Mouse (Mus musculus): ENCODE measurements at regions not wholly inside any gene's neighbourhood (a gene's known extent, or its start where the extent isn't known, plus 50 kb on each side); places are given as distances from the start of the nearest gene placed in this dataset.

- no peak overlapping the region for H3K9ac ChIP-seq (ENCODE audit: low read depth, poor library complexity, severe bottlenecking)
- H3K9me3 ChIP-seq (replicated peaks; ENCODE audit: control insufficient read depth, insufficient read depth, low read length, poor library complexity, severe bottlenecking), result peaks cover 14% of the 10 kb centered on the region
- no peak for TF ChIP-seq POLR2A (IDR thresholded peaks at IDR 0.05; ENCODE audit: insufficient read depth, low read length)
- TF ChIP-seq CTCF (IDR thresholded peaks at IDR 0.05; ENCODE audit: low read depth, low read length), result no peak
- no peak for TF ChIP-seq EP300 (IDR thresholded peaks at IDR 0.05; ENCODE audit: insufficient read depth, low read depth, low read length)
- H3K27ac ChIP-seq (ENCODE audit: insufficient read depth, low read length), result no peak overlapping the region
- no peaks in the 10 kb centered on the region for H3K4me1 ChIP-seq (ENCODE audit: control insufficient read depth, insufficient read depth, low read length)
- H3K4me3 ChIP-seq (ENCODE audit: low read depth, low read length), result no peak overlapping the region
- no peaks in the 10 kb centered on the region; the same call in 1 of the 2 replicates for H3K27me3 ChIP-seq (ENCODE audit: control insufficient read depth, insufficient read depth, low read length, poor library complexity, severe bottlenecking)
- H3K36me3 ChIP-seq (ENCODE audit: control insufficient read depth, insufficient read depth, low read length, poor library complexity, severe bottlenecking), result no peaks in the 10 kb centered on the region
Measured at GRCm38 (mm10) chr4:34498325-34498724, 52.4 kb upstream of the Akirin2 start.

GRCm38 (mm10) chr4:34498781-34499180 is 52.0 kb upstream of the Akirin2 start:
- no peaks in the 10 kb centered on the region for H3K4me1 ChIP-seq (ENCODE audit: control insufficient read depth, insufficient read depth, low read length)
- TF ChIP-seq EP300 (IDR thresholded peaks at IDR 0.05; ENCODE audit: insufficient read depth, low read depth, low read length) (no peak), CTCF (IDR thresholded peaks at IDR 0.05; ENCODE audit: low read depth, low read length) (no peak), POLR2A (IDR thresholded peaks at IDR 0.05; ENCODE audit: insufficient read depth, low read length) (no peak)
- H3K9ac ChIP-seq (ENCODE audit: low read depth, poor library complexity, severe bottlenecking), result no peak overlapping the region
- H3K9me3 ChIP-seq (replicated peaks; ENCODE audit: control insufficient read depth, insufficient read depth, low read length, poor library complexity, severe bottlenecking), result peaks cover 14% of the 10 kb centered on the region
- no peaks in the 10 kb centered on the region for H3K36me3 ChIP-seq (ENCODE audit: control insufficient read depth, insufficient read depth, low read length, poor library complexity, severe bottlenecking)
- H3K27me3 ChIP-seq (ENCODE audit: control insufficient read depth, insufficient read depth, low read length, poor library complexity, severe bottlenecking), result no peaks in the 10 kb centered on the region; the same call in 1 of the 2 replicates
- no peak overlapping the region for H3K4me3 ChIP-seq (ENCODE audit: low read depth, low read length)
- H3K27ac ChIP-seq (ENCODE audit: insufficient read depth, low read length), result no peak overlapping the region

DNA sequence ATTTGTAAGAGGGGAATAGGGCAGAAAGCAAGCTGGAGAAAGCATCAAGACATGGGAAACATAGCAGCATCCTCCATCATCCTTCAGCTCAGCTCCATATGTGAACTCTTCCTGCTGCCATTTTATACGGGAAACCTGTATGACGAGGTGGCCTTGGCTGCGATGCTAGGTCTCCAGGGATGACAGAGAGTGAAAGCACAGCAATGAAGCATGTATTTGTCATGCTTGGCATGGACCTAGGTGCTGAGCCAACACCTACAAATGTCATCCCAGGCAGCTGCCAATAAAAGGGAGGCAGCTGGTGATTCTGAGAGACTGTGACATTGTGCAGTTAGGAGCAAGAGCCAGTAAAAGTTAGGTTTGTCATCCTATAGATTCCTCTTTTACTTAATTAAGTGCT is 51.0 kb upstream of the Akirin2 start:
- H3K36me3 ChIP-seq (ENCODE audit: control insufficient read depth, insufficient read depth, low read length, poor library complexity, severe bottlenecking), result no peaks in the 10 kb centered on the region
- no peaks in the 10 kb centered on the region for H3K27me3 ChIP-seq (ENCODE audit: control insufficient read depth, insufficient read depth, low read length, poor library complexity, severe bottlenecking)
- H3K9me3 ChIP-seq (replicated peaks; ENCODE audit: control insufficient read depth, insufficient read depth, low read length, poor library complexity, severe bottlenecking), result peaks cover 14% of the 10 kb centered on the region
- no peak overlapping the region for H3K27ac ChIP-seq (ENCODE audit: insufficient read depth, low read length)
- H3K9ac ChIP-seq (ENCODE audit: low read depth, poor library complexity, severe bottlenecking), result no peak overlapping the region
- TF ChIP-seq POLR2A (IDR thresholded peaks at IDR 0.05; ENCODE audit: insufficient read depth, low read length) (no peak), CTCF (IDR thresholded peaks at IDR 0.05; ENCODE audit: low read depth, low read length) (no peak), EP300 (IDR thresholded peaks at IDR 0.05; ENCODE audit: insufficient read depth, low read depth, low read length) (no peak)
- H3K4me3 ChIP-seq (ENCODE audit: low read depth, low read length), result no peak overlapping the region
- no peaks in the 10 kb centered on the region for H3K4me1 ChIP-seq (ENCODE audit: control insufficient read depth, insufficient read depth, low read length)
